Mouse (Mus musculus) brown adipose tissue, adult 24 weeks (tissue): Measurements from ENCODE around the gene Cdh12. TPM values are rescaled to one million over a fixed set of nuclear protein-coding genes. Genes with fewer than 3 reads are reported as not detected.

Source experiments
- H3K27ac ChIP-seq: fragments of 200-500 bp; replicated peaks from 2 replicates; pipeline ENCODE4 v1.5.1; 2012; ENCODE audit warnings: low read depth, mild to moderate bottlenecking, low read length
- H3K4me1 ChIP-seq: fragments of 200-500 bp; 2 replicates; pipeline ENCODE4 v1.6.1; 2012; ENCODE audit warnings: low read length, mixed read lengths; ENCODE audit not compliant: control insufficient read depth, insufficient read depth, insufficient read length
- H3K4me3 ChIP-seq: fragments of 200-500 bp; 2 replicates; pipeline ENCODE4 v1.5.1; 2012; ENCODE audit warnings: low read depth, mild to moderate bottlenecking, low read length, moderate library complexity; ENCODE audit not compliant: insufficient read depth
- polyA plus RNA-seq: library from polyadenylated mRNA; stranded (reverse); fragments of >200 nt; gene quantifications from 2 replicates; pipeline ENCODE4 v1.2.4, GENCODE M21; 2012; ENCODE audit not compliant: missing spikeins, insufficient read depth, insufficient read length

Gene Cdh12
- polyA plus RNA-seq, 1 experiment, result not detected

- no peaks in the 10 kb centered on the region for H3K4me1 ChIP-seq
- H3K27ac ChIP-seq, result no peak overlapping the region
- no peak overlapping the region for H3K4me3 ChIP-seq
These were observed 1087.8 kb downstream of the Cdh12 start for GRCm38 (mm10) chr15:21536909-21537308.

DNA sequence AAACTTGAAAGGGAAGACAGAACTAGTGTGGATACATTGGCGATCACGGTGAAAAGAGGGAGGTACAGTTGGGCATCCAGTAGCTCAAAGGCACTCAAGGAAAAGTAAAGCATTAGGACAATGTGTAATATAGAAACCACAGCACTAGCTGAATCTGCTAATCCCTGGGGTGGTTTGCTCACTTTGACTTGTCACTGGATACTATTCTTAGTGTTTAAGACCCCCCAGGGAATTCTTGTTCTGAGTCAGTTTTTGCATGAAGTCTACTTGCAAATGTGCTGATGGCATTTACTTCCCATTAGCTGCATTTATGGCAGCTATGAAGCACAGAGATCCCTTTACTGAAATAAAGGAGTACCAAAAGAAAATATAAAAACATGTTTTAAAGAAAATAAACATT lies 1095.7 kb downstream of the Cdh12 start:
- Histone ChIP-seq H3K27ac (no peak overlapping the region), H3K4me3 (no peak overlapping the region), H3K4me1 (no peaks in the 10 kb centered on the region)

GRCm38 (mm10) chr15:21555981-21556380 lies 1106.9 kb downstream of the Cdh12 start:
- Histone ChIP-seq H3K4me1 (no peaks in the 10 kb centered on the region), H3K27ac (no peak overlapping the region)

DNA sequence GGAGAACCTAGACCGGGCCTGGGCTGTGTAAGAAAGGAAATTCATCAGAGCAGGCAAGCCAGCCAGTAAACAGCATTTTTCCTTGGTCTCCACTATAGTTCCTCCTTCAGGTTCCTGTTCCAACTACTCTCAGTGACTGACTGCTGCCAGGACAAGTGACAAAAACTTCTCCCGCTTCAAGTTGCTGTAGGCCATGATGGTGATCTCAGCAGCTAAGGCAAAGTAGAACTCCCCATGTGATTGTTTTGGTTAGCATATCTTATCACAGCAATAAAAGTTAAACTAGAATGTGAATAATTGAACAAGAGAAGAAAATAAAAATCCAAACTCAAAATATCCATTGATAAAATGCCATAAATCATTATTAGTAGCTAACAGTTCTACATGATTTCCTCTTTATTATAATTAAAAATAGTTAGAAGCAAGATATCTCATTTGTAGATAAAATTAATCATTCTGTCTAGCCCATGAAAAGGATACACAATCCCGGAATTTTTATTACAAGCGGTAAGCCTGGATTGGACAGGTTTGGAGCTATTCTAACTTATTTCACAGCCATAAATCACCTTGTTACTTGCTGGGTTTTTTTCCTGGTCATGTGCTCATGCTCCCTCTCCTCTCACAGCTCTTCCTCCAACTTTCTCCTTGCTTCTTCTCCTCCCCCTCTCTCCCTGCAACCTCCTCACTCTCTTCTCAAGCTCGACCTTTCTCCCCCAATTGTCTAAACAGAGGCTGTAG lies 1117.4 kb downstream of the Cdh12 start:
- no peak overlapping the region for H3K27ac ChIP-seq
- no peak overlapping the region for H3K4me3 ChIP-seq
- H3K4me1 ChIP-seq, result no peaks in the 10 kb centered on the region

More at GRCm38 (mm10) chr15:21555981-21556380, 1106.9 kb downstream of the Cdh12 start:
- H3K4me3 ChIP-seq, result no peak overlapping the region

GRCm38 (mm10) chr15:21604510-21604909 lies 1155.4 kb downstream of the Cdh12 start:
- no peak overlapping the region for H3K27ac ChIP-seq
- no peaks in the 10 kb centered on the region for H3K4me1 ChIP-seq
- H3K4me3 ChIP-seq, result no peak overlapping the region

Other genes starting within 250 kb of the Cdh12 start
- 1.0 TPM in 1 of 2 replicates, not detected in the other for gene Acot10, start 217.5 kb downstream of the Cdh12 start, polyA plus RNA-seq